Mouse (Mus musculus) layer of hippocampus, adult 11-12 months (tissue): ENCODE results near the gene Olfr1302.

ENCODE experiments used
- DNase-seq: peaks from one replicate; pipeline ENCODE4 v3.0.0; 2022; ENCODE audit warnings: low spot score

Olfr1302 gene

GRCm38 (mm10) chr2:111777129-111777528 is at the start of gene Olfr1302:
Olfr1302 (plus strand) TSS chr2:111777429.
- DNase-seq = no peak

- no peak for DNase-seq
Measured at GRCm38 (mm10) chr2:111750706-111751105, 26.5 kb upstream of the Olfr1302 start, which contains the start of gene Olfr1301. Olfr1301 (plus strand) TSS chr2:111751006.

GRCm38 (mm10) chr2:111812936-111813335 is 35.7 kb downstream of the Olfr1302 start:
- no peak for DNase-seq

- DNase-seq = no peak
Measured at GRCm38 (mm10) chr2:111820240-111820639, 43.0 kb downstream of the Olfr1302 start, which contains the start of gene Olfr1303. Olfr1303 (minus strand) TSS chr2:111820340.
